Mouse (Mus musculus) bone marrow, adult 2 months (tissue): ENCODE data around the gene Slc35f2.

Source experiments
- CTCF ChIP-seq: fragments of 200-500 bp; IDR thresholded peaks from 2 replicates; pipeline ENCODE4 v1.5.1; 2011; ENCODE audit warnings: low read length, control low read depth; ENCODE audit not compliant: control insufficient read depth, insufficient read depth
- POLR2A ChIP-seq: fragments of 200-500 bp; IDR thresholded peaks from 2 replicates; pipeline ENCODE4 v1.6.1; 2011; ENCODE audit warnings: low read depth, mild to moderate bottlenecking, control low read depth, low read length, borderline replicate concordance; ENCODE audit not compliant: control insufficient read depth

GRCm38 (mm10) chr9:53770771-53771343, 481 bp upstream of the Slc35f2 start:
- TF ChIP-seq CTCF (no peak), POLR2A (no peak)
